Mouse (Mus musculus) left cerebral cortex, postnatal 36 days (tissue): Measurements from ENCODE around the gene Ahdc1. TPM values are rescaled to one million over a fixed set of nuclear protein-coding genes. Genes with fewer than 3 reads are reported as not detected.

Source experiments
- DNase-seq, 2 experiments: peaks; one replicate each; pipeline ENCODE4 v3.0.0; 2021 to 2022; ENCODE audit warnings: low spot score in 2 of 2, mixed read lengths in 1 of 2
- intact Hi-C: fragments of 180-260 bp; cut with DNase I; formaldehyde crosslinking; loops from one replicate; pipeline ENCODE4 v1.15.1; 2025
- total RNA-seq, 2 experiments: library from RNA; stranded (reverse); gene quantifications; 2 replicates each; pipeline ENCODE4 v1.2.3; 2021

The Ahdc1 gene
- total RNA-seq, 2 experiments from 2014 or later: 91.3 to 110 TPM

DNA sequence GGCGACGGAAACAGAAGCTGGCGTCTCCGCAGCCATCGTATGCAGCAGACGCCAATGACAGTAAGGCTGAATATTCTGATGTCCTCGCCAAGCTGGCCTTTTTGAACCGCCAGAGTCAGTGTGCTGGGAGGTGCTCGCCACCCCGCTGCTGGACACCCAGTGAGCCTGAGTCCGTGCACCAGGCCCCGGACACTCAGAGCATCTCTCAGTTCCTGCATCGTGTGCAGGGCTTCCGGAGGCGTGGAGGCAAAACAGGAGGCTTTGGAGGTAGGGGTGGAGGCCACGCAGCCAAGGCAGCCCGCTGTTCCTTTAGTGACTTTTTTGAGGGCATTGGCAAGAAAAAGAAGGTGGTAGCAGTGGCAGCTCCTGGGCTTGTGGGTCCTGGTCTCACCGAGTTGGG is 52.1 kb downstream of the Ahdc1 start:
- DNase-seq: no peak
- intact Hi-C loops: no loop called here

DNA sequence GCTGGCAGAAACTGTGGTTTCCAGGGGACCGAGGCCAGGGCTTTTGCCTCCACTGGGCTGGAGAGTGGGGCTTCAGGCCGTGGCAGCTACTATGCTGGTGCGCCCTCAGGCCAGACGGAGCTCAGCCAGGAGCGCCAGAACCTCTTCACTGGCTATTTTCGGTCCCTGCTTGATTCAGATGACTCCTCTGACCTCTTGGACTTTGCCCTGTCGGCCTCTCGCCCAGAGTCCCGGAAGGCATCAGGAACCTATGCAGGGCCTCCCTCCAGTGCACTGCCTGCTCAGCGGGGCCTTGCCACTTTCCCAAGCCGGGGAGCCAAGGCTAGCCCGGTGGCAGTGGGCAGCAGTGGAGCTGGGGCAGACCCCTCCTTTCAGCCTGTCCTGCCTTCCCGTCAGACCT is 52.7 kb downstream of the Ahdc1 start:
- intact Hi-C loops: no loop called here
- DNase-seq: no peak

DNA sequence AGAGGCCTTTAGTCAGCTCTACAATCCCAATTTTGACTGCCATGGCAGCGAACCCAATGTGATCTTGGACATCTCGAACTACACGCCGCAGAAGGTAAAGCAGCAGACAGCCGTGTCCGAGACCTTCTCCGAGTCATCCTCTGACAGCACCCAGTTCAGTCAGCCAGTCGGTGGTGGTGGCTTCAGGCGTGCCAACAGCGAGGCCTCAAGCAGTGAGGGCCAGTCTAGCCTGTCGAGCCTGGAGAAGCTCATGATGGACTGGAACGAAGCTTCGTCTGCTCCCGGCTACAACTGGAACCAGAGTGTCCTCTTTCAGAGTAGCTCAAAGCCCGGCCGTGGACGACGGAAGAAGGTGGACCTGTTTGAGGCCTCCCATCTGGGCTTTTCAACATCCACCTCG is 53.7 kb downstream of the Ahdc1 start:
- intact Hi-C loops: no loop called here
- no peak for DNase-seq

DNA sequence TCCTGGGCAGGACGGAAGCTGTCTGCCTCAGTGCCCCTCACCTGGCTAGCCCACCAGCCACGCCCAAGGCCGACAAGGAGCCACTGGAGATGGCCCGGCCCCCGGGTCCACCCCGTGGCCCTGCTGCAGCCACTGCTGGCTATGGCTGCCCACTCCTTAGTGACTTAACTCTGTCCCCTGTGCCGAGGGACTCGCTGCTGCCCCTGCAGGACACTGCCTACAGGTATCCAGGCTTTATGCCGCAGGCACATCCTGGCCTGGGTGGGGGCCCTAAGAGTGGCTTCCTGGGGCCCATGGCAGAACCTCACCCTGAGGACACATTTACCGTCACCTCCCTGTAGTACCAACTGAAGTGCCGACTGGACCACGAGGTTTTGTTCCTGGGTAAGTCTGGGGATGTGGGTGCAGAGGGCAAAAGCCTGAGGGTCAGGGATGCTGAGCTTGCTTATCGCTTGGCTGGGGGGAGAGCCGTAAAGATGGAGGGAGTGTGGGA is 54.9 kb downstream of the Ahdc1 start:
- no peak for DNase-seq
- intact Hi-C loops: no loop called here

DNA sequence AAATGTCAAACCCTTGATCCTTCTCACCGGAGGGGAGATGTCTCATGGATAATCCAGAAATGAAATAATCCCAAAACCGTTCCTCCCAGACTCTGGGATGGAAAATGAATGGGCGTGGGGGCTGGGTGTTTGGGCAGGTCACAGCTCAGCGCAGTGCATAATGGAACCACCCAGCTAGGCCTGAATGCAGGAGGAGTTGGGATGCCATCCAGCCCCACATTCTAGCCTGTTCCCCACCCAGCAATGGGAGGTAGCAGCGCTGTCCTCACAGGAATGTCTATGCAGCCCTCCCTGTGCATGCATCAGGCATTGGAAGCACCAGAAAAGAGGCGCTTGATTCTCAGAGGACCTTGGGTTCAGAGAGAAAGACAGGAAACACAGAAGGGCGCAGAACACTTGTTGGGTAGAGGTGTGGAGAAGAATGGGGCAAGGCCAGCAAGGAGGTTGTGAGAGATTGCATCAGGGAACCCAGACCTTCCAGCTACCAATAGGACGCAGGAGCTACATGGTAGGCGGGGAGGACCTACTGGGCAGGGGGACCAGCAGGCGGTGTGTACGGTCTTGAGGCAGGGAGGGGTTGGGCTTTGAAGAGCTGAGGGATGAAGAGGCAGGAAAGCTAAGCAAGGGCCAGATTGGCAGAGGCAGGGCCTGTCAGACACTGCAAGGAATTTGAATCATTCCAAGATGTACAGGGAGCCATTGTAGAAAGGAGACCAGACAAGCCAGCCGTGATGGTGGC is 57.5 kb downstream of the Ahdc1 start:
- DNase-seq: no peak
- intact Hi-C loops: no loop called here

DNA sequence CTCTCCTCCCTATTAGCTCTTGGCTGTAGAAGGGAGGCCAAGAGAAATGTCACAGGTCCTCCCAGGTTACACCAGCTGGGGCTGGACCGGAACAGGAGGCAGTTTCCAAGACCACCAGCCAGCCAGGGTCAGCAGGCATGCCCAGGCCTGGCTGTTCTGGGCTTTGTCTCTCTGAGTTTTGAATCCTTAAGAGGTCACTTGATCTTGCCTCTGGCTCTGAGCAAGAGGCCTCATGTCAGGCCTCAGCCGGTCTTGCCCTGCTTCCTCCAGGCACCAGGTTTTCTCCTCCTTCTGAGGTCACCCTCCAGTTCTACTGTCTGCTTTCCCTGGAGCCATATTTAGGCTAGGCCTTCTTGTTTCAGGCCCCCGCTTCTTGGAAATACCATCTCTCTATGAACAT is 59.3 kb downstream of the Ahdc1 start:
- intact Hi-C loops: no loop called here
- no peak for DNase-seq

DNA sequence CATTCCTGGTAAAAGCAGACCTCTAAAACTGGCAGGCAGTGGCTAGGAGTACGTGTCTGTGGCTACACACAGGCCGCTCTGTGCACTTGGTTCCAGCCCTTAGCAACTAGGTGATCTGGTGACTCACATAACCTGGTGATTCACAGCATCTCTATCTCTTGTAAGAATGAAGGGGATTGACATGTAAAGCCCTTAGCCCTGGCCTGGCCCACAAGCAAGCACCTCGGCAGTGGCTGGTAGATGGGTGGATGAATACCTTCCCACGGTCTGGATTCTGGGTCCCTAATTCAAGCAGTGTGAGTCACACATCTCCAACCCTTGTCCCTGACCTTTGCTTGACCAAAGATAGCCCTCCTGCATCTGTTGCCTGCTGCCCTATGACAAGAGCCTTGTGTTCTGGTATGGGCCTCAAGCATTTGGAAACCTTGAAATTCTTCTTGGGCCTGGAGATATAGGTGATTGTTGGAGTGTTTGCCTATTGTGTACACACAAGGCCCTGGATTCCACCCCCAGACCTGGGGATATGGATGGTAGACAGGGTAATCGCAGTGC is 59.8 kb downstream of the Ahdc1 start:
- intact Hi-C loops: no loop called here
- DNase-seq: no peak

DNA sequence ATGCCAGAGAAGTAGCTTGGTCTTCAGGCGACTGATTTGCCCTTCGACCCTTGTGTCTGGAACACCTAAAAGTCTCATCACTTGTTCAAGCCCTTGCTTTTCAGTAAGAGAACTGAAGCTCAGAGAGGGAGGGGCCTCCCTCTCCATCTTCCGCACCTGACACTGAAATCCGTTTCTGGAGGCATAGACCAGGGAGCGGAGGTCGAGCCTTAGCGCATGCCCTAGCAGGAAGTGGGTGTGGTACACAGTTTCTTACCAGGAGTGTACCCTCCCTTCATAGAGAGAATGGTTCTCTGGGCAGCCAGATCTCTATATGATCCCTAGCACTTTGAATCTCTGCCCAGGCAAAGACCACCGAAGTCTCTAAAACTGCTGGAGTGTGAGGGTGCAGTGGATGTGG is 62.1 kb downstream of the Ahdc1 start:
- no peak for DNase-seq
- intact Hi-C loops: no loop called here

DNA sequence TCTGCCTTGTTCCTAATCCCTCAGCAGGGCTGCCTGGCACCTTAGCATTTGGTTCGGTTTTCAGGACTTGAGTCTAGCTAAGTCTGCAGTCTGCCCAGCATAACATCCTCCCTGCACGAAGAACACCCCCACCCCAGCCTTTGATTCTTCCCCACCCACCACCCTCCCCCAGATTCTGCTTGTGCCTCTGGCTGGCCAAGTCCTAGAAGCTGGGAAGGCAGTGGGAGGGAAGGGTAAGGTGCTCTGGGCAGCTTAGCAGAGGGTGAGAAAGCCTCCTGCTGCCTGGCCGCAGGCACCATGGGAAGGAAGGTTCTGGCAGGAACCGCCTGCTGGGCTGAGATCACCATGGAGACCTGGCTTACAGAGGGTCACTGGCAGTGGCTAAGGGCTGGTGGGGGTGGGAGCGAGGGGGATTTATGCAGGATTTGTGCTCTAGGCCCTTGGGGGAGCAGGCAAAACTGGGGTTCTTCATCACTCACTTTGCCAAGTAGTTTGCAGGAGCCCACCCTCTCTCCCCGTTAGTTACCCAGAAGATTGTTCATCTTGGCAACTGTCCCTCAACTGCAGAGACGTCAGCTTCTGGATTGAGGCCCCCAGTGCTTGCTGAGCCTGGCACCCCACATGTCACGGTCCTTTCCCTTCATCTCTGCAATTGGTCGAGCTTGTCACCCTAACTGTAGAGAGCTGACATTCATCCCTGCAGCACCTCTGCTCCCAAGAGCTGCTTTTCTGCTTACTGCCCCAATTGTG is 63.2 kb downstream of the Ahdc1 start:
- peak in 1 of 2 experiments; percentile 64 for DNase-seq

DNA sequence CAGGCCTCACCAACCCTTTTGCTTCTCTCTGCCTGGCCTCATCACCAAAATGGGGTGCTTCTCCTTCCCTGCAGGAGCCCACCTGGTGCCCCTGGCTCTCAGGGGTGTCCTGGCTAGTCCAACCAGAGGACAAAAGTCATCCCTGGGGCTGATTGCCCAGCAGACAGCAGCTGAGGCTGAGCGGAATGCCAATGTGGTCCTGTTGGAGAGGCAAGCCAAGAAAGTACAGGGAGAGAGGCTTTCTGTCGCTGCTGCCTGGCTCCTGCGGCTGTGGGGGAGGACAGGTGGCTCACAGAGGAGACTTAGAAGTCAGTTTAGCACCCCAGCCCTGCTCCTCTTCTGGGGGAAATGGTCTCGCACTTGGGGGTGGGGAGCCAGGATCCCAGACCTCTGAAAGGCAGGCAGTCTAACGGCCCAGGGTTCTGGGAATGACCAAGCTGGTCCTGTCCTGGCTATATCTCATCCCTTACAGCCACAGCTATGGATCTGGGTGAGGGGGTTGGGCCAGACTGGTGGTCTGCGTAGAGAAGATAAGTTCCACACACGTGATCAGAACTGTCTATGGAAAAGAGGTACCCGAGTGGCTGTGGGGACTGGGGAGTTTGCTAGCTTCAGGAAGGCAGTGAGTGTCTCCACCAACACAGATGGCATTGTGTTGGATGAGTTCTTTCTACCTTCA is 64.0 kb downstream of the Ahdc1 start:
- intact Hi-C loops: no loop called here

More for the DNA sequence above, 63.2 kb downstream of the Ahdc1 start:
- intact Hi-C loops: no loop called here

DNA sequence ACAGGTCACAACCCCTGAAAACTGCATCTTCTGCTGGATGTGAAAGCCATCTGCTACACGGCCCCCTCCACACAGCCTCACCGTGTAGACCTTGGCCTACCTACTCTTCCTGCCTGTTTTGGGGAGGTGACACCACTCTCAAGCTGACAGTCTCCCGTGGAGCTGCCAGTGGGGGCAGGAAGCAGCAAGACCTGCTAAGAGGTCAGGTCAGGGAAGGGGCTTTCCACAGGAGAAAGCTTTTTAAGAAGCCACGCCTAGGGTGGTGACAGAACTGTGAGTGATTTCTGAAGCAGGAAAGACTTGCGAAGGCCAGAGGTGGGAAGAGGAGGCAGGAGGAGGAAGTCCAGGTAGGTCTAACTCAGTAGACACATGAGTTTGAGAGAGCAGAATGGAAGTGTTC is 67.9 kb downstream of the Ahdc1 start:
- no peak for DNase-seq
- intact Hi-C loops: no loop called here

More for the DNA sequence above, 64.0 kb downstream of the Ahdc1 start:
- DNase-seq: peak in 1 of 2 experiments; percentile 44

DNA sequence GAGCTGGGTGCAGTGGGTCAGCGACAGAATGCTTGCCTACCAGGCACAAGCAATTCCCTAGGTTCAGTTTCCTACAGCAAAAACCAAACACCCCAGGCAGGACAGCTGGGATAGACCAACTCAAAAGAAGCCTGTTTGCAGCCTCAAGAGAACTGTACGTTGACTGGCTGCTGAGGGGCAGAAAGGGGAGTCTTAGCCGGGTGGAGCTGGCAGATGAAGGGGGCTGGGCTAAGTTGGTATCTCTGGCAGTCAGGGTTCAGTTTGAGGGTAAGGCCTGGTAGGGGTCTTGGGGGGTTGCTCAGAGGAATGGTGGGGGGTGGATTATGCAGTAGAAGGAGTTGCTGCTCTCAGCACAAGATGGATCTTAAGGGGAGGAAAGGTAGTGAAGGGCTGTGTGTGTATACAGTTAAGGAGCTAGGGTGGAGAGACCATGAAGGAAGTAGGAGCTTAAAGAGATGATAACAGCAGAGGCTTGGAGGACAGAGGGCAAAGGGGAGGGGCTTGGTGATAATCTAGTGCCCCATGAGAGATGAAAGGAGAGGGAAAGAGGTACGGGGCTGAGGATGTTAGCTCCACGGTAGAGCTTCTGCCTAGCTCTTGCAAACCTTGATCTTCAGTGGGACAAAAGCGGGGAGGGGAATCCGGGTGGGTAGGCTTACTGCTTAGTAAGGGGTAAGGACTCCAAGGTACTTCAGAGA is 68.5 kb downstream of the Ahdc1 start:
- no peak for DNase-seq
- intact Hi-C loops: no loop called here

DNA sequence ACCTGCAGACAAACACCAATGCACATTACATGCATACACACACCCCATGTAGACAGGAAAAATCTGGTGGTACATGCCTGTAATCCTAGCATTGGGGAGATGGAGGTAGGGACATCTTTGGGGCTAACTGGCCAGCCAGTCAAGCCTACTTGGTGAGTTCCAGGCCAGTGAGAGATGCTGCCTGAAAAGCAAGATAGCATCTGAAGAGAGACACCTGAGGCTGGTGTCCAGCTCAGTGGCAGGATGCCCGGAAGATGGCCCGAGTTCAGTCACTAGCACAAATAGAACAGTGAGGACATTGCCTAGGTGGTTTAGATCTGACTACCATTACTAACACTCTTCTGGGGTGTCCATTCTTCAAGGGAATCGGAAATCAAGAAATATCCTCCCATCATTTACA is 69.8 kb downstream of the Ahdc1 start:
- intact Hi-C loops: no loop called here
- no peak for DNase-seq

DNA sequence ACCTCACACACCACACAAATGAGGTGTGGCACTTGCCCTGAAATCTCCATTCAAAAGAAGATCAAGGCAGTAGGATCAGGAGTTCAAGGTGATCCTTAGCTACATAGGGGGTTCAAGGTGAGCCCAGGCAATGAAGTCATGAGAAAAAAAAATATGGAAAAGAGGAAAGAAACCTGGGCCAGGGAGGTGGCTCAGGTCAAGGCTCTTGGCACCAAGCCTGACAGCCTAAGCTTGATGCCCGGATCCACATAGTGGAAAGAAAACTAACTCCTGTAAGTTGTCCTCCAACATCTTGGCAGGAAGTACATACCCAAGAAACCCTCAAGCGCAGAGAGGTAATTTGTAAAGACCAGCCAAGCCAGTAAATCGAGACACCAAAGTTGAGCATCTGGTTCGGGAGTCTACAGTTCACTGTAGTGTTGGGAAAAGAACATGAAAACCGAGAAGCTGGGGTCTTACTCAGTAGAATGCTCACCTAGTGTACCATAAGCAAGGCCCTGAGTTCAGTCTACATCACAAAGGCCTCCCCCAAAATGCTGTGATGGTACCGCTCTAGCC is 71.2 kb downstream of the Ahdc1 start:
- intact Hi-C loops: no loop called here
- no peak for DNase-seq

DNA sequence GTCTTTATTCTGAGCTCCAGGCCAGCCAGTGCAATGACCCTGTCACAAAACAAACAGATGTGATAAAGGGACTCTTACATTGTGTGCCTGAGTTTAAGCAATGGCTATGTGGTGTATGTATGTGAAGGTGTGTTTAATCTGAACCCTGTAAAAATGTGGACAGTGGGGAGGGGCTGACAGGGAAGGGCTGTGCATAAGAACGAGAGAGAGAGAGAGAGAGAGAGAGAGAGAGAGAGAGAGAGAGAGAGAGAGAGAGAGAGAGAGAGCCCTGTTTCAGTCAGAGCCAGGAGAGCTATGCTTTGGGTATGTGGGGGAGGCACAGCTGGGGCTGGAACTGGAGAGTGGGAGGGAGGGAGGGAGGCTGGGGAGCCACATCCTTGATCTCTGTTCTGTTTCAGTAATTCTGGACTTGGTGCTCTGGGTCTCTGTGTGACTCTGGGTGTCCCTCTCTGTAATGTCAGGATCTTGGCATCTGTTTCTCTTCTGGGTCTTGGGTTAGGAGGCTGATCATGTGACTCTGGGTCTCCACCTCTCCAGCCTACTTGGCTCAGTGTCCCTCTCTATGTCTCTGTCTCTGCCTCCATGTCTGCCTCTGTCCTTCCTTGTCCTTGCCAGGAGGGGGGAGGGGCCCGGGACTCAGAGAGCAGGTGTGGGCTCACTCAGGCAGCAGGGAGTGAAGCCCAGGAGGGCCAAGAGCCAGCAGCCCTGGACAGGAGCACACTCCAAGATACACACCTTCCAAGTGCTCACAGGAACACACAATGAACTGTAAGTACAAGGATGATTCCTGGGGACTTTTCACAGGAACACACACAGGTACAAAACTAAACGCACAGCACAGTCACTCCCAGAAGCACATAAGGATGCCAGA is 73.2 kb downstream of the Ahdc1 start:
- DNase-seq: peak; percentile 58 to 60
- intact Hi-C loops: no loop called here

DNA sequence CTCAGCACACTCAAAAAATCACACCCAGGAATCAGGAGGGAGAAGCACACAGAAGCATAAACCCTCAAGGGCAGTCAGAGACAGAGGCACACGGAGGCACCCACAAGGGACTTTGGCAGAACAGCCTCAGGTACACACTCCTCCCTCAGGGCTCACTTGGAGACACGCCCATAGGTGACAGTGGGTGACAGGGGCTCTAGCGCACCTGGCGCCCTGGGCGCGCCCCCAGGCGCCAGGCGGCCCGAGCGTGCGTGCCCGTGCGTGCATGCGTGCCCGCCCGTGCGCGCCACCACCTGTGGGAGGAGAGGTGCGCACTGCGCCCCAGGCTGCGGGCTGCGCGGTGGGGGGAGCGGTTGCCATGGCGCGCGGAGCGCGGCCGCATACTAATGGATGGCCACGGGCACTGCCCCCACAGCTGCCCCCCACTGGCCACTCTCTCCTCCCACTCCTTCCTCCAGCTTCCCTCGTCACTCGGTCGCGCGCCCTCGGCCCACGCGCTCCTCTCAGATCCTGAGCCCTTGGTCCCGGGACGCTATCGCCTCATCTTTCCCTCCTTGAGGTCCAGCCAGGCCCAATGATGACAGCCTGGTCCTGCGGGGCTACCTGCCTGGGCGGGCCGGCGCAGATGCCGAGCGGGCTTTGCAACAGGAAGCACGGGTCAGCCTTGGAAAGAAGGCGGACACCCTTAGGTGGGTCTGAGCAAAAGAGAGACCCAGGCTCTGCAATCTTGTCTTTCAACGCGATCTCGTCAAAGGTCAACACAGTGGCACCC is 74.1 kb downstream of the Ahdc1 start:
- intact Hi-C loops: no loop called here
- DNase-seq: peak; percentile 70 to 76

DNA sequence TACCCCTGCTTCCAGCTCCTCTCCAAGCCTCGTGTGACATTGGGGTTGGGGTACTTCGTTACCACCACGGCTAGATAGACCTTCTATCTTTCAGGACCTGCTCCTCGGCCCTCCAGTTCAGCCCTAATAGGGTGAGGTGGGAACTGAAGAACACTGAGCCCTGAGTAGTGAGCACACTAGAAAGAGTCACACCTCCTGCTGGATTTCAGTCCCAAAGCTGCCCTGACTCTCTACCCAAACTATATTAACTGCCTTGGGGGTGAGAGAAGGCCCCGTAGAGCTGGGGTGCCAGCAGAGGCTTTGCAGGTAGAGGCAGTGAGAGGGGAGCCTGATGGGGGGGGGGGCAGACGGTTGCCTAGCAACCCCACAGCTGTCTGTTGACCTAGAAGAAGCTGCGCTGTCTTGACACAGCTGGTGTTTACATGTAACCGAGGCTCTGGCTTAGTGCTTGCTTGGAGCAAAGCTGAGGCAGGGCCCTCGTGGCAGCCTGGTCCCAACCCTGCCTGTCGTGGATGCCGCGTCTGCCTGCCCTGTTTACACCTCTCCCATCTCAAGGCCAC is 74.8 kb downstream of the Ahdc1 start:
- intact Hi-C loops: no loop called here
- no peak for DNase-seq
